Mouse (Mus musculus): ENCODE data around the gene 2300002M23Rik.
A peak's percentile ranks its signal among the peaks of the same experiment; 100 is the strongest.

2300002M23Rik gene

GRCm38 (mm10) chr17:35556186-35556765, 11.0 kb upstream of the 2300002M23Rik start:
- DNase-seq (ENCODE audit: low spot score in 2 of 2), result no peak

- DNase-seq (ENCODE audit: low spot score in 2 of 2), result peak; percentile 26 to 55
These were observed 10.4 kb upstream of the 2300002M23Rik start for GRCm38 (mm10) chr17:35556812-35557211.

- DNase-seq (ENCODE audit: low spot score in 2 of 2), result peak in 1 of 2 experiments; percentile 26
These were observed 9.9 kb upstream of the 2300002M23Rik start for GRCm38 (mm10) chr17:35557351-35557750.

GRCm38 (mm10) chr17:35558216-35558615, 9.0 kb upstream of the 2300002M23Rik start:
- DNase-seq (ENCODE audit: low spot score in 2 of 2), result no peak

GRCm38 (mm10) chr17:35567767-35568166, 517 bp downstream of the 2300002M23Rik start:
- no peak for DNase-seq (ENCODE audit: low spot score in 2 of 2)

- no peak for DNase-seq (ENCODE audit: low spot score in 2 of 2)
These were observed 2.1 kb downstream of the 2300002M23Rik start for GRCm38 (mm10) chr17:35569091-35569944.

- no peak for DNase-seq (ENCODE audit: low spot score in 2 of 2)
These were observed 3.6 kb downstream of the 2300002M23Rik start for GRCm38 (mm10) chr17:35570836-35571235.

- no peak for DNase-seq (ENCODE audit: low spot score in 2 of 2)
These were observed 4.2 kb downstream of the 2300002M23Rik start for GRCm38 (mm10) chr17:35571477-35571876.

- DNase-seq (ENCODE audit: low spot score in 2 of 2), result peak; percentile 74
These were observed 11.0 kb downstream of the 2300002M23Rik start for GRCm38 (mm10) chr17:35578211-35578610.

GRCm38 (mm10) chr17:35582900-35583299, 15.7 kb downstream of the 2300002M23Rik start:
- DNase-seq (ENCODE audit: low spot score in 2 of 2), result no peak

GRCm38 (mm10) chr17:35584330-35584937, 17.2 kb downstream of the 2300002M23Rik start:
- DNase-seq (ENCODE audit: low spot score in 2 of 2), result peak; percentile 66 to 76

GRCm38 (mm10) chr17:35587291-35587690, 20.0 kb downstream of the 2300002M23Rik start:
- no peak for DNase-seq (ENCODE audit: low spot score in 2 of 2)

GRCm38 (mm10) chr17:35588387-35588786, 21.1 kb downstream of the 2300002M23Rik start:
- no peak for DNase-seq (ENCODE audit: low spot score in 2 of 2)

- peak; percentile 74 to 81 for DNase-seq (ENCODE audit: low spot score in 2 of 2)
These were observed 23.4 kb downstream of the 2300002M23Rik start for GRCm38 (mm10) chr17:35590410-35591218.

- DNase-seq (ENCODE audit: low spot score in 2 of 2), result no peak
These were observed 23.9 kb downstream of the 2300002M23Rik start for GRCm38 (mm10) chr17:35591219-35591578.

GRCm38 (mm10) chr17:35591731-35592130, 24.5 kb downstream of the 2300002M23Rik start:
- no peak for DNase-seq (ENCODE audit: low spot score in 2 of 2)

- no peak for DNase-seq (ENCODE audit: low spot score in 2 of 2)
These were observed 24.9 kb downstream of the 2300002M23Rik start for GRCm38 (mm10) chr17:35592131-35592530.

- no peak for DNase-seq (ENCODE audit: low spot score in 2 of 2)
These were observed 26.5 kb downstream of the 2300002M23Rik start for GRCm38 (mm10) chr17:35593786-35594185.

- no peak for DNase-seq (ENCODE audit: low spot score in 2 of 2)
These were observed 27.2 kb downstream of the 2300002M23Rik start for GRCm38 (mm10) chr17:35594456-35594855.

GRCm38 (mm10) chr17:35597399-35597798, 30.1 kb downstream of the 2300002M23Rik start:
- DNase-seq (ENCODE audit: low spot score in 2 of 2), result no peak

- no peak for DNase-seq (ENCODE audit: low spot score in 2 of 2)
These were observed 34.0 kb downstream of the 2300002M23Rik start, which contains the start of gene Sfta2 for GRCm38 (mm10) chr17:35601249-35601648. TSS of gene Sfta2 (plus strand) at chr17:35601549.

All from urinary bladder, postnatal 36 days (tissue).